Mouse (Mus musculus) heart, adult 2 months (tissue): ENCODE measurements at regions not wholly inside any gene's neighbourhood (a gene's known extent, or its start where the extent isn't known, plus 50 kb on each side); places are given as distances from the start of the nearest gene placed in this dataset.

ENCODE experiments used
- CTCF ChIP-seq: fragments of 200-600 bp; IDR thresholded peaks from 2 replicates; pipeline ENCODE4 v1.8.1; 2022; ENCODE audit warnings: antibody characterized with exemption, mild to moderate bottlenecking, moderate library complexity
- POLR2A ChIP-seq: fragments of 200-500 bp; IDR thresholded peaks from 2 replicates; pipeline ENCODE4 v1.6.1; 2011; ENCODE audit warnings: mild to moderate bottlenecking, low read depth, low read length, control low read depth; ENCODE audit not compliant: insufficient read depth

- no peak for TF ChIP-seq CTCF
- TF ChIP-seq POLR2A = no peak
Measured at GRCm38 (mm10) chr1:177337141-177337540, 79.1 kb upstream of the Akt3 start.
